Mouse (Mus musculus) hindbrain, embryonic 10.5 days (tissue): ENCODE data around the gene C130060K24Rik. TPM values are rescaled to one million over a fixed set of nuclear protein-coding genes. Genes with fewer than 3 reads are reported as not detected.

Experiments used
- DNase-seq: peaks from one replicate; pipeline ENCODE4 v3.0.0-alpha.2; 2017; ENCODE audit warnings: low spot score
- H3K27ac ChIP-seq: fragments of 300-500 bp; sonication (generic); 2 replicates; pipeline ENCODE4 v1.5.1; 2016; ENCODE audit warnings: mild to moderate bottlenecking, moderate library complexity
- H3K27me3 ChIP-seq: fragments of 300-500 bp; sonication (generic); 2 replicates; pipeline ENCODE4 v1.6.1; 2016; ENCODE audit warnings: mild to moderate bottlenecking; ENCODE audit not compliant: poor library complexity, insufficient read depth, severe bottlenecking
- H3K36me3 ChIP-seq: fragments of 300-500 bp; sonication (generic); 2 replicates; pipeline ENCODE4 v1.6.1; 2016; ENCODE audit warnings: mild to moderate bottlenecking, moderate library complexity
- H3K4me1 ChIP-seq: fragments of 300-500 bp; sonication (generic); replicated peaks from 2 replicates; pipeline ENCODE4 v1.6.1; 2016; ENCODE audit warnings: mild to moderate bottlenecking
- H3K4me3 ChIP-seq: fragments of 300-500 bp; sonication (generic); 2 replicates; pipeline ENCODE4 v1.5.1; 2016; ENCODE audit warnings: mild to moderate bottlenecking, moderate library complexity
- H3K9me3 ChIP-seq: fragments of 300-500 bp; sonication (generic); 2 replicates; pipeline ENCODE4 v1.6.1; 2016; ENCODE audit warnings: mild to moderate bottlenecking, moderate library complexity
- WGBS: fragments of 180-500 bp; shearing (Covaris S2); methylation state at CpG from one replicate; pipeline ENCODE4 v1.1.7; 2016; 5-methylcytosine and 5-hydroxymethylcytosine counted together
- polyA plus RNA-seq: library from polyadenylated mRNA; unstranded; fragments of >200 nt; fragmentation: Nextera tagmentation; extraction: Ambion mirVana; gene quantifications from 2 replicates; pipeline ENCODE4 v1.2.1, GENCODE M21; 2016

The C130060K24Rik gene
- polyA plus RNA-seq, result 3.2 and 4.1 TPM in 2 replicates

DNA sequence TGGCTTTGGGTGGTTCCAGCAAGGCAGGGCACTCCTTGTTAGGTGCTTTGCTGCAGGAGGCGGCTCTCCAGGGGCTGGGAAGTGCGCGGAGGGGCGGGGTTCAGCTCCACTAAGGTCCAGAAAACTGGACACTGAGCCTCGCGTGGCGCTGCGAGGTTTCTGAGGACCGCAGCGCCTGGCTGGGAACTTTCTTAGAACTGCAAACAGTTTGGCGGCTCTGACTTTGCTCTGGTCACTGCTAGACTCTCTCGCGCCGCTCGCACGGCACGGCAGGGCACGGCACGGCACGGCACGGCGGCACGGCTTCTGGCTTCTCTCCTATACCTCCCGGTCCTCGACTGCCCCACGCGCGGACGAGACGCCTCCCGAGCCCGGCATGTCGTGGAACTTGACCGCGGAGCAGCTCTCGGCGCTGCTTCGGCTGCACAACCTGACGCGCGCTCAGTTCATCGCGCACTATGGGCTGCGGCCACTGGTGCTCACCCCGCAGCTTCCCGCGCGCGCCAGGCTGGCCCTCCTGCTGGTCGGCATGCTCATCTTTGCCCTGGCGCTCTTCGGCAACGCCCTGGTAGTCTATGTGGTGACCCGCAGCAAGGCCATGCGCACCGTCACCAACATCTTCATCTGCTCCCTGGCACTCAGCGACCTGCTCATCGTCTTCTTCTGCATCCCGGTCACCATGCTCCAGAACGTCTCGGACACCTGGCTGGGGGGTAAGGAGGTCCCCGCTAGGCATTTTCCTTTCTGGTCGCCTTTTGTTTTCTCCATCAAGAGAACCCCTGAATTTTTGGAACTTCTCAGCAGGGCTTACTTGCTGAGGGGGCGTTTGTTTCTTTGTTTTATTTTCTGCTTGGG is at the start of gene C130060K24Rik:
Gene C130060K24Rik (plus strand): TSS at position 188 of the 855 bp plus-strand sequence.
- WGBS, result under 1% methylated on average over 64 of the region's 64 CpGs
- no peaks in the 10 kb centered on the region for H3K9me3 ChIP-seq
- H3K36me3 ChIP-seq, result no peaks in the 10 kb centered on the region
- DNase-seq, result peak; percentile 61
- H3K4me3 ChIP-seq, result peak within 1 kb of the TSS; percentile 68
- peaks cover 15% of the 10 kb centered on the region; the same call in 1 of the 2 replicates for H3K4me1 ChIP-seq
- H3K27ac ChIP-seq, result peak within 1 kb of the TSS; percentile 81
- H3K27me3 ChIP-seq, result peaks cover 36% of the 10 kb centered on the region

GRCm38 (mm10) chr6:65334246-65334645 is 46.7 kb upstream of the C130060K24Rik start:
- Histone ChIP-seq H3K9me3 (no peaks in the 10 kb centered on the region), H3K27me3 (no peaks in the 10 kb centered on the region), H3K4me3 (no peak overlapping the region), H3K36me3 (no peaks in the 10 kb centered on the region), H3K27ac (no peak overlapping the region), H3K4me1 (peaks cover 3% of the 10 kb centered on the region; the same call in 1 of the 2 replicates)
- no peak for DNase-seq
- 83% methylated on average over 1 of the region's 1 CpGs for WGBS

DNA sequence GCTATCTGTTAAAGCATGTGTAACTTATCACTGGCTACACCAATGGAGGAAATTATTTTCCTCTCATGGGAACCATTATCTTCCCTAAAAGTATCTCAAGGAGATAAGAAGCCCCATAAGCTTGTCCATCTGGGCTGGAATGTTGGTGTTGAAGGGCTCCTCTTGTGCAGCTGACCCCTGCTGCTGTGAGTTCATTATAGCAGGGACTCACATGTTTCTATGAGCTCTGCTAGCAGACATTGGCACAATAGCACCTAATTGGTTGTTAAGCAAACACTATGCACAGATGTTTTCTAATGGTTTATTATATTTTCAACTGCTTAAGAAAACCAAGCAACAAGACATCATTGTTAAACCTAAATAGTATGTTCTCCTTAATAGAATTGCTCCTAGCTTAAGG is 41.5 kb upstream of the C130060K24Rik start:
- H3K36me3 ChIP-seq, result no peaks in the 10 kb centered on the region
- H3K27ac ChIP-seq, result no peak overlapping the region
- no peaks in the 10 kb centered on the region for H3K27me3 ChIP-seq
- no peak overlapping the region for H3K4me3 ChIP-seq
- peaks cover 5% of the 10 kb centered on the region; the same call in 1 of the 2 replicates for H3K4me1 ChIP-seq
- H3K9me3 ChIP-seq, result no peaks in the 10 kb centered on the region
- DNase-seq, result no peak

- DNase-seq, result no peak
- Histone ChIP-seq H3K36me3 (no peaks in the 10 kb centered on the region), H3K4me3 (no peak overlapping the region), H3K27ac (no peak overlapping the region), H3K9me3 (no peaks in the 10 kb centered on the region), H3K4me1 (peaks cover 5% of the 10 kb centered on the region; the same call in 1 of the 2 replicates), H3K27me3 (no peaks in the 10 kb centered on the region)
- WGBS, result 87% methylated on average over 4 of the region's 4 CpGs
Observed at GRCm38 (mm10) chr6:65341360-65341759, 39.5 kb upstream of the C130060K24Rik start.

DNA sequence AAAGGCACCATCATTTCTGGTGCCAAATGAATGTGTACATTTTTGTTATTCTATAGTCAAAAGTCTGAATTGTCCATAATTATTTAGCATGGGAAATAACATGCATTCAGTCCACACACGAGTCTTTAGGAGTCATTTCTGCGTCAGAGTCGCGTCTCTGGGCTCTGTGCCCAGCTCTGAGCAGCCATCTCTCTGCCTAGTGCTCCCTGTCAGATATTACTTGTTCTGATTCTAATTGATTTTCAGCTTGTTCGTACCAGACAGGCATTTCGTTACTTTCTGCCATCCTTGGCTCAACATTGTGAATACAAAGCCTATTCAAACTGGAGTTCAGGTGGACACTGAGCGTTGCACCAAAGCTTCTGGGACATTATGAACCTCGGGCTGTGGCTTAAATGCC is 33.2 kb upstream of the C130060K24Rik start:
- no peaks in the 10 kb centered on the region for H3K36me3 ChIP-seq
- DNase-seq, result no peak
- peaks cover 6% of the 10 kb centered on the region; the same call in 1 of the 2 replicates for H3K4me1 ChIP-seq
- H3K27ac ChIP-seq, result no peak overlapping the region
- H3K4me3 ChIP-seq, result no peak overlapping the region
- H3K27me3 ChIP-seq, result no peaks in the 10 kb centered on the region
- 75% methylated on average over 8 of the region's 8 CpGs for WGBS
- no peaks in the 10 kb centered on the region for H3K9me3 ChIP-seq

- Histone ChIP-seq H3K27ac (no peak overlapping the region), H3K4me3 (no peak overlapping the region), H3K4me1 (peaks cover 6% of the 10 kb centered on the region; the same call in 1 of the 2 replicates), H3K27me3 (no peaks in the 10 kb centered on the region), H3K9me3 (no peaks in the 10 kb centered on the region), H3K36me3 (no peaks in the 10 kb centered on the region)
- no peak for DNase-seq
- 27% methylated on average over 5 of the region's 5 CpGs for WGBS
Observed at GRCm38 (mm10) chr6:65348255-65348654, 32.6 kb upstream of the C130060K24Rik start.

- no peak overlapping the region for H3K4me3 ChIP-seq
Observed at GRCm38 (mm10) chr6:65351622-65352021, 29.3 kb upstream of the C130060K24Rik start.

GRCm38 (mm10) chr6:65375918-65376317 is 5.0 kb upstream of the C130060K24Rik start:
- no peaks in the 10 kb centered on the region for H3K9me3 ChIP-seq
- 71% methylated on average over 2 of the region's 2 CpGs for WGBS

More at GRCm38 (mm10) chr6:65351622-65352021, 29.3 kb upstream of the C130060K24Rik start:
- H3K4me1 ChIP-seq, result peaks cover 6% of the 10 kb centered on the region; the same call in 1 of the 2 replicates
- no peak overlapping the region for H3K27ac ChIP-seq
- 82% methylated on average over 4 of the region's 4 CpGs for WGBS
- no peaks in the 10 kb centered on the region for H3K36me3 ChIP-seq
- H3K27me3 ChIP-seq, result no peaks in the 10 kb centered on the region
- DNase-seq, result no peak
- H3K9me3 ChIP-seq, result no peaks in the 10 kb centered on the region

GRCm38 (mm10) chr6:65421888-65422287 is 41.0 kb downstream of the C130060K24Rik start:
- no peaks in the 10 kb centered on the region for H3K9me3 ChIP-seq
- no peak overlapping the region for H3K27ac ChIP-seq
- WGBS, result 84% methylated on average over 1 of the region's 1 CpGs
- H3K4me1 ChIP-seq, result no peaks in the 10 kb centered on the region
- H3K36me3 ChIP-seq, result no peaks in the 10 kb centered on the region
- H3K4me3 ChIP-seq, result no peak overlapping the region
- H3K27me3 ChIP-seq, result no peaks in the 10 kb centered on the region
- no peak for DNase-seq

More at GRCm38 (mm10) chr6:65375918-65376317, 5.0 kb upstream of the C130060K24Rik start:
- Histone ChIP-seq H3K4me3 (no peak overlapping the region), H3K4me1 (peaks cover 8% of the 10 kb centered on the region; the same call in 1 of the 2 replicates), H3K36me3 (no peaks in the 10 kb centered on the region), H3K27ac (no peak overlapping the region), H3K27me3 (peaks cover 21% of the 10 kb centered on the region)
- DNase-seq, result no peak

DNA sequence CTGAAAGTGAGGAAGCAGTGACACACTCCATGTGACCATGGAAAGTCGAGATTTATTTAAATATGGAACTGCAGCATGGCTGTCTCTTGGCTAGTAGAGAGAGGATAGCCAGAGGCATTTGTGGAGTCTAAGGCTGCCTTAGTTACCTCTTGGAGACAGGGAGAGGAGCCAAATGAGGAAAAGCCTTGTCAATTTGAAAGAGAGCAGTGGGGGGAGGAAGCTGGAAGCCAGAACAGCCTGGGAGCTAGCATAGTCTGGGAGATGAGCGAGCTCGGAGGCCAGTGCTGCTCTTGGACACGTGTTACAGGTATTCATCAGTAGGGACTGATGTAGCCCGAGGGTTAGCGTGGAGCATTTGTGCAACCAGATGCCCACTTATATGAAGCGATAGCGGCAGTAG is 46.2 kb downstream of the C130060K24Rik start:
- H3K27ac ChIP-seq, result no peak overlapping the region
- H3K36me3 ChIP-seq, result no peaks in the 10 kb centered on the region
- H3K9me3 ChIP-seq, result no peaks in the 10 kb centered on the region
- no peaks in the 10 kb centered on the region for H3K27me3 ChIP-seq
- DNase-seq, result no peak
- H3K4me1 ChIP-seq, result no peaks in the 10 kb centered on the region
- 85% methylated on average over 8 of the region's 8 CpGs for WGBS
- no peak overlapping the region for H3K4me3 ChIP-seq

DNA sequence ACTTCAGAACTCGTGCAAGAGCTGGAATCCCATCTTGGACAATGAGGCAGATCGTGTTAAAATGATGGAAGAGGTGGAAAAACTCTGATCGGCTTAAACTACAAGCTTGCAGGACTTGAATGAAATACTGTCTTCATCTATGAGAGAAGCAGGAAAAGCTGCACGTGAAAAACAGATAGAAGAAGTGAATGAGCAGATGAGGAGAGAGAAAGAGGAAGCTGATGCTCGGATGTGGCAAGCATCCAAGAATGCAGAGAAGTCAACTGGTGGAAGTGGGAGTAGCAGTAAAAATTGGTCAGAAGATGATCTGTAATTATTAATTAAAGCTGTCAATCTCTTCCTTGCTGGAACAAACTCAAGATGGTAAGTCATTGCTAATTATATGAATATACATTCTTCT is 52.3 kb downstream of the C130060K24Rik start:
- no peaks in the 10 kb centered on the region for H3K36me3 ChIP-seq
- H3K27me3 ChIP-seq, result no peaks in the 10 kb centered on the region
- WGBS, result 93% methylated on average over 5 of the region's 5 CpGs
- H3K4me3 ChIP-seq, result no peak overlapping the region
- H3K9me3 ChIP-seq, result no peaks in the 10 kb centered on the region
- H3K4me1 ChIP-seq, result no peaks in the 10 kb centered on the region
- DNase-seq, result no peak
- no peak overlapping the region for H3K27ac ChIP-seq

DNA sequence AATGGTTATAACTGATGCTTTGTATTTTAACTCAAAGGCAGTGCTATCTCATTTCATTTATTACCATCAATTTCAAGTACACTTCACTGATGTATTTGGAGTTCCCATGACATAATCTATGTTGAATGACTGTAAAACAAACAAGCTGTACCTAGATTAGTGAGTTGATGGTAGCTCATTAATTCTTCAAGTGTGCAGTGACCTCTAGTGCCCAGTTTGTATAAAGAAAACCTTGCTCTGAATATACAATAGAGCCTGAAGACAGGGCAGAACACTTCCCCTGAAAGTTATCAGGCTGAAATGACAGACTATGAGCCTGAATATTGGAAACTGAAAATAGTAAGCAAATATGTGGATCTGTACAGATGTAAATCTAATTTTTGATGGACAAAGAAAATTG is 72.6 kb downstream of the C130060K24Rik start:
- Histone ChIP-seq H3K27me3 (no peaks in the 10 kb centered on the region), H3K9me3 (no peaks in the 10 kb centered on the region), H3K4me3 (no peak overlapping the region), H3K36me3 (no peaks in the 10 kb centered on the region), H3K27ac (no peak overlapping the region), H3K4me1 (no peaks in the 10 kb centered on the region)
- DNase-seq, result no peak

DNA sequence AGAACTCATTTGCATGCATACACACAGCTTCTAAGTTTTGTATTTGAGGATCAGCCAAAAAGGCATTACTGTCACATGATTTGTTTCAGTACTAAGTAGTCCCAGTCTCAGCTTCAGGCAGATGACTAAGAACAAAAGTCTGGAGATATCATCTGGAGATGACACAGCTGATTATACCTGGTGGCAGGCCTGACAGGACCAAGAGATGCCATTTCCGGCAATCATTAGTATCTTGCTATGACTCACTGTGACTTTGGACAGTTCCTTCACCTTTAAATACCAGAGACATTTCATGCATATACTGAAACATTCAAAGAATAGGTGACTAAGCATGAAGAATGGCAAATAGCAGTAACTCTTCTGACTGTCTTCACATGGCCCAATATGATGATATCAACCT is 84.4 kb downstream of the C130060K24Rik start:
- H3K4me3 ChIP-seq, result no peak overlapping the region
- no peaks in the 10 kb centered on the region for H3K36me3 ChIP-seq
- H3K27ac ChIP-seq, result no peak overlapping the region
- H3K9me3 ChIP-seq, result no peaks in the 10 kb centered on the region
- H3K4me1 ChIP-seq, result no peaks in the 10 kb centered on the region
- no peak for DNase-seq
- no peaks in the 10 kb centered on the region for H3K27me3 ChIP-seq
- WGBS, result 92% methylated on average over 1 of the region's 1 CpGs
